Mouse (Mus musculus) heart, postnatal 0 days (tissue): Measurements from ENCODE around the gene Anks1b. TPM values are rescaled to one million over a fixed set of nuclear protein-coding genes. Genes with fewer than 3 reads are reported as not detected.

Experiments used
- ATAC-seq: fragments of 200-750 bp; cut with Nextera tagmentation; 2 replicates; pipeline ENCODE4 v1.8.0; 2017; ENCODE audit warnings: low read depth, moderate number of reproducible peaks, moderate library complexity; ENCODE audit not compliant: insufficient read depth
- DNase-seq: peaks from one replicate; pipeline ENCODE4 v3.0.0-alpha.2; 2016; ENCODE audit warnings: low spot score
- H3K27ac ChIP-seq: fragments of 300-500 bp; sonication (generic); 2 replicates; pipeline ENCODE4 v1.5.1; 2014; ENCODE audit warnings: low read depth, mild to moderate bottlenecking
- H3K27me3 ChIP-seq: fragments of 300-500 bp; sonication (generic); 2 replicates; pipeline ENCODE4 v1.6.1; 2014; ENCODE audit warnings: low read length, mixed read lengths; ENCODE audit not compliant: control insufficient read depth, insufficient read depth
- H3K36me3 ChIP-seq: fragments of 300-500 bp; sonication (generic); replicated peaks from 2 replicates; pipeline ENCODE4 v1.6.1; 2014; ENCODE audit warnings: low read length, mixed read lengths; ENCODE audit not compliant: control insufficient read depth, insufficient read depth
- H3K4me1 ChIP-seq: fragments of 300-500 bp; sonication (generic); 2 replicates; pipeline ENCODE4 v1.6.1; 2014; ENCODE audit warnings: antibody characterized with exemption; ENCODE audit not compliant: control insufficient read depth, insufficient read depth
- H3K4me2 ChIP-seq: fragments of 300-500 bp; sonication (generic); 2 replicates; pipeline ENCODE4 v1.6.1; 2014; ENCODE audit warnings: low read depth, mild to moderate bottlenecking, low read length, moderate library complexity
- H3K4me3 ChIP-seq: fragments of 300-500 bp; sonication (generic); 2 replicates; pipeline ENCODE4 v1.5.1; 2014; ENCODE audit warnings: low read depth, low read length
- H3K9ac ChIP-seq: fragments of 300-500 bp; sonication (generic); replicated peaks from 2 replicates; pipeline ENCODE4 v1.6.1; 2014; ENCODE audit warnings: low read depth, low read length, mixed read lengths
- H3K9me3 ChIP-seq: fragments of 300-500 bp; sonication (generic); replicated peaks from 2 replicates; pipeline ENCODE4 v1.6.1; 2016; ENCODE audit warnings: low read length; ENCODE audit not compliant: control insufficient read depth
- CTCF ChIP-seq: IDR thresholded peaks from 2 replicates; pipeline ENCODE4 v1.5.1; 2016; ENCODE audit warnings: antibody characterized with exemption, control low read depth, low read depth
- EP300 ChIP-seq: IDR thresholded peaks from 2 replicates; pipeline ENCODE4 v1.6.1; 2016; ENCODE audit warnings: antibody characterized with exemption, low read depth
- WGBS: fragments of 180-500 bp; shearing (Covaris S2); extraction: QIAGEN DNeasy Blood & Tissue Kit; methylation state at CpG from one replicate; pipeline ENCODE4 v1.1.7; 2014; 5-methylcytosine and 5-hydroxymethylcytosine counted together
- polyA plus RNA-seq: library from polyadenylated mRNA; unstranded; fragments of >200 nt; fragmentation: Nextera tagmentation; extraction: Ambion mirVana; gene quantifications from 2 replicates; pipeline ENCODE4 v1.2.1, GENCODE M21; 2015
- total RNA-seq: library from RNA; depleted of rRNA; stranded (reverse); fragments of >200 nt; gene quantifications from 2 replicates; pipeline ENCODE4 v1.2.3, GENCODE M21; 2014; ENCODE audit warnings: low replicate concordance; rRNA removed

Gene Anks1b
- total and polyA plus RNA-seq, 2 experiments from 2014 or later = 0.26 TPM; not detected in 1

- TF ChIP-seq CTCF = no peak
- TF ChIP-seq EP300 = no peak
- H3K36me3 ChIP-seq = peaks cover 32% of the 10 kb centered on the region
- no peak overlapping the region for H3K4me2 ChIP-seq
- no peak overlapping the region for H3K9ac ChIP-seq
- no peaks in the 10 kb centered on the region for H3K9me3 ChIP-seq
- no peaks in the 10 kb centered on the region for H3K27me3 ChIP-seq
- H3K4me3 ChIP-seq = no peak overlapping the region
- DNase-seq = no peak
- no peak overlapping the region for H3K27ac ChIP-seq
- H3K4me1 ChIP-seq = no peaks in the 10 kb centered on the region
- WGBS = 73% methylated on average over 12 of the region's 12 CpGs
- no peak for ATAC-seq
Measured at GRCm38 (mm10) chr10:91005858-91006538, 1132.7 kb downstream of the Anks1b start.

Other genes with a start within 250 kb of the Anks1b start
- 31.1 and 43.0 TPM in 2 replicates for gene Scyl2, start 187.2 kb upstream of the Anks1b start, total RNA-seq
- 3.1 and 3.7 TPM in 2 replicates for gene Scyl2, start 187.2 kb upstream of the Anks1b start, polyA plus RNA-seq
- gene Actr6, start 141.2 kb upstream of the Anks1b start, total RNA-seq = 3.4 and 4.5 TPM in 2 replicates
- gene Actr6, start 141.2 kb upstream of the Anks1b start, polyA plus RNA-seq = 21.9 and 24.2 TPM in 2 replicates
- 21.6 and 24.9 TPM in 2 replicates for gene Uhrf1bp1l, start 128.5 kb upstream of the Anks1b start, total RNA-seq
- gene Uhrf1bp1l, start 128.5 kb upstream of the Anks1b start, polyA plus RNA-seq = 11.2 and 13.7 TPM in 2 replicates